Mouse (Mus musculus) forebrain, embryonic 12.5 days (tissue): Measurements from ENCODE around the gene Fam98c. TPM values are rescaled to one million over a fixed set of nuclear protein-coding genes. Genes with fewer than 3 reads are reported as not detected.
A peak's percentile ranks its signal among the peaks of the same experiment; 100 is the strongest.

Source experiments
- ATAC-seq: fragments of 200-750 bp; cut with Nextera tagmentation; 2 replicates; pipeline ENCODE4 v1.8.0; 2017; ENCODE audit warnings: moderate TSS enrichment; ENCODE audit not compliant: low FRiP score
- H3K27ac ChIP-seq: fragments of 300-500 bp; sonication (generic); 2 replicates; pipeline ENCODE4 v1.5.1; 2016; ENCODE audit warnings: mild to moderate bottlenecking
- H3K27me3 ChIP-seq: fragments of 300-500 bp; sonication (generic); 2 replicates; pipeline ENCODE4 v1.6.1; 2016; ENCODE audit warnings: mild to moderate bottlenecking
- H3K36me3 ChIP-seq: fragments of 300-500 bp; sonication (generic); replicated peaks from 2 replicates; pipeline ENCODE4 v1.6.1; 2016; ENCODE audit warnings: mild to moderate bottlenecking
- H3K4me1 ChIP-seq: fragments of 300-500 bp; sonication (generic); 2 replicates; pipeline ENCODE4 v1.6.1; 2016
- H3K4me2 ChIP-seq: fragments of 300-500 bp; sonication (generic); 2 replicates; pipeline ENCODE4 v1.6.1; 2016; ENCODE audit warnings: mild to moderate bottlenecking, moderate library complexity
- H3K4me3 ChIP-seq: fragments of 300-500 bp; sonication (generic); replicated peaks from 2 replicates; pipeline ENCODE4 v1.5.1; 2016; ENCODE audit warnings: mild to moderate bottlenecking
- H3K9ac ChIP-seq: fragments of 300-500 bp; sonication (generic); 2 replicates; pipeline ENCODE4 v1.6.1; 2016; ENCODE audit warnings: mild to moderate bottlenecking
- H3K9me3 ChIP-seq: fragments of 300-500 bp; sonication (generic); 2 replicates; pipeline ENCODE4 v1.6.1; 2016
- WGBS: fragments of 180-500 bp; shearing (Covaris S2); methylation state at CpG from one replicate; pipeline ENCODE4 v1.1.7; 2016; 5-methylcytosine and 5-hydroxymethylcytosine counted together
- polyA plus RNA-seq: library from polyadenylated mRNA; unstranded; fragments of >200 nt; fragmentation: Nextera tagmentation; extraction: Ambion mirVana; gene quantifications from 2 replicates; pipeline ENCODE4 v1.2.1, GENCODE M21; 2016

Gene Fam98c
- polyA plus RNA-seq, 1 experiment from 2014 or later = 16.4 TPM

GRCm38 (mm10) chr7:29170066-29170754, 14.2 kb upstream of the Fam98c start, which contains the start of the genes Ggn and Spred3:
Gene Ggn (plus strand): TSS chr7:29170210.
Gene Spred3 (minus strand): TSS chr7:29170411.
- peak within 1 kb of the TSS; percentile 89 for H3K27ac ChIP-seq
- H3K9ac ChIP-seq = peak within 1 kb of the TSS; percentile 76
- peak within 1 kb of the TSS; percentile 78 for H3K4me2 ChIP-seq
- WGBS = 2% methylated on average over 30 of the region's 30 CpGs
- peaks cover 48% of the 10 kb centered on the region for H3K4me1 ChIP-seq
- H3K27me3 ChIP-seq = peaks cover 58% of the 10 kb centered on the region
- peak within 1 kb of the TSS; percentile 70 for H3K4me3 ChIP-seq
- H3K9me3 ChIP-seq = no peaks in the 10 kb centered on the region
- peak; percentile 40 for ATAC-seq
- H3K36me3 ChIP-seq = peaks cover 22% of the 10 kb centered on the region

GRCm38 (mm10) chr7:29169231-29170065, 13.4 kb upstream of the Fam98c start:
- peak overlapping the region; percentile 78 for H3K4me2 ChIP-seq
- peaks cover 48% of the 10 kb centered on the region for H3K4me1 ChIP-seq
- H3K27ac ChIP-seq = peak overlapping the region; percentile 89
- peaks cover 53% of the 10 kb centered on the region for H3K27me3 ChIP-seq
- 0% methylated on average over 24 of the region's 39 CpGs for WGBS
- ATAC-seq = peak; percentile 84
- H3K36me3 ChIP-seq = peaks cover 15% of the 10 kb centered on the region
- H3K9ac ChIP-seq = peak overlapping the region; percentile 76
- no peaks in the 10 kb centered on the region for H3K9me3 ChIP-seq
- H3K4me3 ChIP-seq = peak overlapping the region; percentile 70

DNA sequence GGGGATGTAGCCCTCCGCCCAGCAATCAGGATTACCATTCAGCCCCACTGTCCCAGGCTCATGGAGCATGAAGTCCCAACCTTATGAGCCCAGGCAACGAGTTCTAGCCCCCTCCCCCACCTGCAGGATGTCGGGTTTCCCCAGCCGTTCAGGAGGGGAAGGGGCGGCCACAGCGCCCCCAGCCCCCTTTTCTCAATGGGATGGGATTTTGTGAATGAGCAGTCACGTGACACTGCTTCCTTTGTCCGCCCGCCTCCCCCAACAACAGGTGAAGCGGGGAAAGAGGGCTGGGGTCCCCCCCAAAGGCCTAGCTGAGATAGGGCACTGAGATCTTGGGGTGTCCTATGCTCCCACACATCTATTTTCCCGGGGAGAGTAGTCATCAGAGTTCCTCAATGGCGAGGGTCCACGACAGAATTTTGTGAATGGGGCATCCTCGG, 12.8 kb upstream of the Fam98c start:
- 2% methylated on average over 13 of the region's 14 CpGs for WGBS
- Histone ChIP-seq H3K9me3 (no peaks in the 10 kb centered on the region), H3K27me3 (peaks cover 47% of the 10 kb centered on the region), H3K36me3 (peaks cover 10% of the 10 kb centered on the region), H3K4me3 (peak overlapping the region; percentile 70), H3K4me2 (peak overlapping the region; percentile 78), H3K27ac (peak overlapping the region; percentile 89), H3K4me1 (peaks cover 48% of the 10 kb centered on the region), H3K9ac (peak overlapping the region; percentile 76)
- ATAC-seq = peak; percentile 22

- H3K4me1 ChIP-seq = peaks cover 48% of the 10 kb centered on the region
- H3K4me2 ChIP-seq = peak overlapping the region; percentile 78
- H3K9me3 ChIP-seq = no peaks in the 10 kb centered on the region
- ATAC-seq = 0 out of 2 replicates have a peak, but pooled peaks have one; percentile 1
- H3K9ac ChIP-seq = peak overlapping the region; percentile 76
- peak overlapping the region; percentile 70 for H3K4me3 ChIP-seq
- peaks cover 5% of the 10 kb centered on the region; the same call in 1 of the 2 replicates for H3K36me3 ChIP-seq
- H3K27me3 ChIP-seq = peaks cover 41% of the 10 kb centered on the region
- 2% methylated on average over 10 of the region's 10 CpGs for WGBS
- H3K27ac ChIP-seq = peak overlapping the region; percentile 89; the same call in 1 of the 2 replicates
These were observed 12.2 kb upstream of the Fam98c start for GRCm38 (mm10) chr7:29168121-29168695.

DNA sequence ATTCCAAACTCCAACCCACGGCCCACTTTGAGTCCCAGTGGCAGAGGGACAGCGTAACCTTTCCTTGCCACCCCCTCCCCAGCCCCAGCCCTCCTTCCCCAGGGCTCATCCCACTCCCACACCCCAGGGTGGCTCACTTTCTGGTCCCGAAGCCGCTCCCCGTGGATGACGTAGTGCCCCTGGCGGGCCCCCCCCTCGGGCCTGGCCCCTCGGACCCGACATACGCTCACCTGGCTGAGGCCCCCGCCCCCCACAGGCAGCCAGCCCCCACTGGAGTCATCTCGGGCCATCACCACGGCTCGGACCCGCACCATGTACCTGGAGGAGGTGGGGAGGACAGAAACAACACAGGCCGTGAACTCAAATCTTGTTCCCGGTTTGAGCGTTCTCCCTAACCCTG, 11.6 kb upstream of the Fam98c start:
- Histone ChIP-seq H3K4me3 (peak overlapping the region; percentile 70), H3K4me1 (peaks cover 46% of the 10 kb centered on the region), H3K9me3 (no peaks in the 10 kb centered on the region), H3K27me3 (peaks cover 37% of the 10 kb centered on the region), H3K36me3 (peaks cover 5% of the 10 kb centered on the region; the same call in 1 of the 2 replicates), H3K4me2 (peak overlapping the region; percentile 78), H3K9ac (peak overlapping the region; percentile 76; the same call in 1 of the 2 replicates), H3K27ac (no peak overlapping the region)
- 11% methylated on average over 19 of the region's 19 CpGs for WGBS
- no peak for ATAC-seq

DNA sequence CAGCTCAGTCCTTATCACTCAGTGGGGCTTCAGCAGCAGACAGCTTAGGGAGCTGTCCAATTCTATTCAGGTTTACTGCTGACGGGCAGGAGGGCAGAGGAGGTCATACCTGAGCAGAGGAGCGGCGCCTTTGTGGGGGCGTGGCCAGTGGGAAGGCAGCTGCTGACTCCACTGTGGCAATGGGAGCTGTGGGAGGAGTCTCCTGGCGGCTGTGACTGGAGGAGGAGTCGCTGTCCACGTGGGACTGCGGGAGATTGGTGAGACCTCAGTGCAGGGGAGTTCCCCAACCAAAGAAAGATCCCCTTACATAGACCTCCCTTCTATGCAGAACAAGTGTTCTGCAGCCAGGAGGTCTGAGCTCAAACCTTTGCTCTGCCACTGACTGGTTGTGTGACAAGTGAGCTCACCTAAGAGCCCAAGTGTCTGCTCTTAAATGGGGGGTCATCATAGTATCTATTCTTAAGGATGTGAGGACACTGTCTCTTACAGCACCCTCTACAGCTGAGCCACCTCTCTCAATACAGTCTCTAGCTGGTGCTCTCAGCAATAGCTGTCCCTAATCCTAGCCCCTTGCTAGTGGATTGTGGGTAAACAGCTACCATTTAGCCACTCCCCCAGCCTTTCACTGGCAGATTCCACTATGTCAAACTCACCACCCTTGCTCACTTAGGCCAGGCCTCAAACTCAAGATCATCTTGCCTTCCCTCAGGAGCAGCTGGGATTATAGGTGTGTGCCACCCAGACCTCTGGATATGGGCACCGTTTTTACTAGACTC, 6.9 kb upstream of the Fam98c start:
- no peak for ATAC-seq
- Histone ChIP-seq H3K27ac (no peak overlapping the region), H3K9me3 (no peaks in the 10 kb centered on the region), H3K4me3 (no peak overlapping the region), H3K4me2 (no peak overlapping the region), H3K27me3 (peaks cover 37% of the 10 kb centered on the region), H3K36me3 (peaks cover 17% of the 10 kb centered on the region; the same call in 1 of the 2 replicates), H3K9ac (no peak overlapping the region), H3K4me1 (peaks cover 9% of the 10 kb centered on the region)
- 20% methylated on average over 9 of the region's 9 CpGs for WGBS

GRCm38 (mm10) chr7:29162294-29162693, 6.3 kb upstream of the Fam98c start:
- 88% methylated on average over 5 of the region's 5 CpGs for WGBS
- Histone ChIP-seq H3K27me3 (peaks cover 34% of the 10 kb centered on the region), H3K4me2 (no peak overlapping the region), H3K9me3 (no peaks in the 10 kb centered on the region), H3K4me1 (peaks cover 4% of the 10 kb centered on the region), H3K36me3 (peaks cover 17% of the 10 kb centered on the region; the same call in 1 of the 2 replicates), H3K9ac (no peak overlapping the region), H3K4me3 (no peak overlapping the region), H3K27ac (no peak overlapping the region)
- no peak for ATAC-seq

DNA sequence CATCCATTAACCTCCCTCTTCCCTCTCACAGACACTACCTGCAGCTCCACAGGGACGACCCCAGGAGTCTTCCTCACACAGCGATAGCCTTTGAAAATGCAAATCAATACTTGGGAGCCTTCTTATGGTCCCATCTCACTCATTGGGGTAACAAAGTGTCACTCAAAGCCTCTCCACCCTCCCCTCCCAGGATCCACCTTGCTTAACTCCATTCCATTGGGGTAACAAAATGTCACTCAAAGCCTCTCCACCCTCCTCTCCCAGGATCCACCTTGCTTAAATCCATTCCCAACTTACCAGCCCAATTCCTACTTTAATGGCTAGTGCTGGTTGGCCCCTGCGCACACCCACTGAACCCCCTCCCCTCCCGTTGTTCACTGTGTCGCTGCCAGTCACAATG, 2.2 kb upstream of the Fam98c start:
- Histone ChIP-seq H3K36me3 (peaks cover 15% of the 10 kb centered on the region; the same call in 1 of the 2 replicates), H3K9ac (no peak overlapping the region), H3K4me3 (no peak overlapping the region), H3K4me2 (no peak overlapping the region), H3K9me3 (0 out of 2 replicates have a peak, but pooled peaks cover 4% of the 10 kb centered on the region), H3K27me3 (peaks cover 37% of the 10 kb centered on the region), H3K27ac (no peak overlapping the region), H3K4me1 (peaks cover 16% of the 10 kb centered on the region)
- WGBS = 2% methylated on average over 5 of the region's 5 CpGs
- ATAC-seq = no peak

DNA sequence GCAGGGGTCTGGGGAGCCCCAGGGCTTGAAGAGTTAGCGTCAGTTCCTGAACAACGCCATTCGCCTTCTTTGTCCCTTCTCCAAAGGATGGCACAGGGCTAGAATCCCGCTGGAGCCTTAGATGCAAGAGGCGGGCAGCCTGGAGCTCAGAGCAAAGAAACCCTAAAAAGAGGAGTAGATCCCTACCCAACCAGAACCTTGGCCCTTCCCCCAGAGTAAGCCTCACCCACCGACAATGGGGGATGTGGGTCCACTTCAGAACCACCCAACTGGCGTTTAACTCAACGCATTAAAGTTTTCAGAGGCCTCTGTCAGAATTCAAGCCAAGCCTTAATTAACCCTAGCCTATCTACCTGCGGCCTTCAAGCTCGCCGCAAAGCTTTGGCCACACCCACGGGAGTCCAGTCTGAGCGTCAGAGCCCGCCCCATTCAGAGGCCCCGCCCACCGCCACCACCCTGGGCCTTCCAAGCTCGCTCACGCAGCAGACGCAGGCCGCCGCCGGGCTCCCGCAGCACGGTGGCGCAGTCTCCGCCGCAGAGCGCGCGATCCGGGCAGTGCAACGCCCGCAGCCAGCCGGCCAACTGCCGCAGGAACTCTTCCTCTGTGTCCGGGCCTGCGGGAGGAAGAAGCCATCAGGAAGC, 717 bp downstream of the Fam98c start:
- Histone ChIP-seq H3K27ac (peak overlapping the region; percentile 92), H3K9me3 (0 out of 2 replicates have a peak, but pooled peaks cover 4% of the 10 kb centered on the region), H3K27me3 (peaks cover 34% of the 10 kb centered on the region), H3K4me1 (peaks cover 16% of the 10 kb centered on the region), H3K36me3 (0 out of 2 replicates have a peak, but pooled peaks cover 3% of the 10 kb centered on the region), H3K4me3 (peak overlapping the region; percentile 66), H3K4me2 (peak overlapping the region; percentile 89), H3K9ac (peak overlapping the region; percentile 73)
- peak; percentile 94 for ATAC-seq
- 8% methylated on average over 35 of the region's 37 CpGs for WGBS

- Histone ChIP-seq H3K27me3 (peaks cover 24% of the 10 kb centered on the region), H3K9ac (no peak overlapping the region), H3K4me3 (no peak overlapping the region), H3K4me1 (peaks cover 16% of the 10 kb centered on the region), H3K9me3 (0 out of 2 replicates have a peak, but pooled peaks cover 4% of the 10 kb centered on the region), H3K36me3 (0 out of 2 replicates have a peak, but pooled peaks cover 3% of the 10 kb centered on the region), H3K27ac (no peak overlapping the region), H3K4me2 (no peak overlapping the region)
- 96% methylated on average over 14 of the region's 14 CpGs for WGBS
- no peak for ATAC-seq
These were observed 1.9 kb downstream of the Fam98c start for GRCm38 (mm10) chr7:29154018-29154720.
